Mouse (Mus musculus) layer of hippocampus, adult 8-10 months (tissue): ENCODE measurements at regions not wholly inside any gene's neighbourhood (a gene's known extent, or its start where the extent isn't known, plus 50 kb on each side); places are given as distances from the start of the nearest gene placed in this dataset.
"Not testable (repeated sequence)": the region's sequence is repeated elsewhere in the genome, so short reads cannot be mapped to it uniquely, and the experiment has no call there.

Experiments
- DNase-seq, 2 experiments: peaks; one replicate each; pipeline ENCODE4 v3.0.0; 2022; ENCODE audit warnings: low spot score in 2 of 2

- DNase-seq: no peak
Measured at GRCm38 (mm10) chrX:122935358-122935757, 94.1 kb downstream of the Gm17521 start.

- DNase-seq: peak in 1 of 2 experiments; percentile 2
Measured at GRCm38 (mm10) chrX:122892682-122893081, 136.8 kb downstream of the Gm17521 start.

GRCm38 (mm10) chrX:122854453-122854852 is 175.0 kb downstream of the Gm17521 start:
- DNase-seq: no peak

- DNase-seq: not testable (repeated sequence)
Measured at GRCm38 (mm10) chrX:122831222-122831621, 198.2 kb downstream of the Gm17521 start.

GRCm38 (mm10) chrX:122826035-122826434 is 203.4 kb downstream of the Gm17521 start:
- DNase-seq: peak; percentile 1 to 2
